Mouse (Mus musculus): ENCODE data around the gene Gm49354.
"Not testable (repeated sequence)": the region's sequence is repeated elsewhere in the genome, so short reads cannot be mapped to it uniquely, and the experiment has no call there.

Gm49354 gene

DNA sequence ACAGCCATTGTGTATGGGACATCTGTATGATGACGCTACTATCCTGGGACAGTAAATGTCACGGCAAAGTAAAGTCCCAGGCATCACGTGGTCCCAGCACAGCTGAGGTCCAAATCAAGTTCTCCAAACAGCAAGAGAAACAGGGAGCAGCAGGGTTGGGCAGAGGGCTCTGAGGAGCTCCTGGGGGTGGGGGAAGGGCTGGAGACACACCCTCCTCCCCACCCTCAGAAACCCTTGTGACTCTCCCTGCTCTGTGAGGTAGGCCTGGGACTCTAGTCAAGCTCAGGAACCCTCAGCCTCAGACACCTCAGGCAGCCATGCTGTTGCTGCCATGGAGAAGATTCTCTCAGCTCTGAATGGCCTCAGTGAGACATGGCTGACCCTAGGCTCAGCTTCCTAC, 70.1 kb downstream of the Gm49354 start, which contains the start of gene Spata31d1b:
Gene Spata31d1b (plus strand): TSS at position 301 of the 400 bp plus-strand sequence.
- not testable (repeated sequence) for DNase-seq (ENCODE audit: low read depth, low spot score)

DNA sequence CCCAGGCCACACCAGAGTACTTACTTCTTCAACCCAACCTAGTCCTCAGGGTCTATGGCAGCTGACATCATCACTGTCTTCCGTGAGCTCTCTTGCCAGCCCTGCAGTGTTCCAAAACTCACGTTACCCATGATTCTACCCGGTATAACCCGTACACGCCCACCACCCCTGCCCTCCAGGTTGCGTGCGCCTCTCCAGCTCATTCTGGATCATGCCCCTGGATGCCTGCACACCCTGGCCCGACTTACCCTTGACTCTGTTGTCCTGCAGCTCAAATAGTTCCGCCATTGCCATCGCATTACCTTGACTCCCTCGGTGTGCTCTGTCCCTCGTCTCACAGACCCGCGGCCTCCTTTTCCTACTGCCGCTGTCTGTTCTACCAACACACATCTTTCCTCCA, 71.8 kb downstream of the Gm49354 start, which contains the start of gene Spata31d1a:
Gene Spata31d1a (minus strand): TSS at position 101 of the 400 bp plus-strand sequence.
- DNase-seq (ENCODE audit: low read depth, low spot score): no peak
